Mouse (Mus musculus): ENCODE measurements around the gene Elk3. TPM values are rescaled to one million over a fixed set of nuclear protein-coding genes. Genes with fewer than 3 reads are reported as not detected.
A peak's percentile ranks its signal among the peaks of the same experiment; 100 is the strongest.

Gene Elk3
- polyA plus RNA-seq, 1 experiment from 2014 or later: 10.4 TPM

GRCm38 (mm10) chr10:93288336-93288735 lies 22.6 kb downstream of the Elk3 start:
- no peak overlapping the region for H3K4me2 ChIP-seq
- no peaks in the 10 kb centered on the region for H3K27me3 ChIP-seq
- ATAC-seq (ENCODE audit: low FRiP score): no peak
- H3K4me1 ChIP-seq (replicated peaks): peaks cover 4% of the 10 kb centered on the region; the same call in 1 of the 2 replicates
- no peak overlapping the region for H3K27ac ChIP-seq
- H3K9me3 ChIP-seq: no peaks in the 10 kb centered on the region
- H3K4me3 ChIP-seq: no peak overlapping the region
- WGBS: 65% methylated on average over 4 of the region's 4 CpGs
- no peak overlapping the region for H3K9ac ChIP-seq
- no peaks in the 10 kb centered on the region for H3K36me3 ChIP-seq

- peaks cover 11% of the 10 kb centered on the region for H3K4me1 ChIP-seq (replicated peaks)
- 92% methylated on average over 8 of the region's 8 CpGs for WGBS
- no peaks in the 10 kb centered on the region for H3K36me3 ChIP-seq
- H3K4me2 ChIP-seq: no peak overlapping the region
- no peak overlapping the region for H3K4me3 ChIP-seq
- no peak overlapping the region for H3K9ac ChIP-seq
- no peak for ATAC-seq (ENCODE audit: low FRiP score)
- no peaks in the 10 kb centered on the region for H3K27me3 ChIP-seq
- H3K27ac ChIP-seq: no peak overlapping the region
- H3K9me3 ChIP-seq: no peaks in the 10 kb centered on the region
Measured at GRCm38 (mm10) chr10:93287551-93288145, 23.3 kb downstream of the Elk3 start.

GRCm38 (mm10) chr10:93285489-93285888 lies 25.4 kb downstream of the Elk3 start:
- no peak overlapping the region for H3K9ac ChIP-seq

GRCm38 (mm10) chr10:93283258-93283657 lies 27.7 kb downstream of the Elk3 start:
- H3K27me3 ChIP-seq: no peaks in the 10 kb centered on the region
- no peak overlapping the region for H3K9ac ChIP-seq
- WGBS: 67% methylated on average over 4 of the region's 4 CpGs
- H3K4me1 ChIP-seq (replicated peaks): peaks cover 26% of the 10 kb centered on the region
- H3K4me3 ChIP-seq: no peak overlapping the region
- H3K4me2 ChIP-seq: no peak overlapping the region
- no peak overlapping the region for H3K27ac ChIP-seq
- ATAC-seq (ENCODE audit: low FRiP score): no peak
- H3K9me3 ChIP-seq: no peaks in the 10 kb centered on the region
- no peaks in the 10 kb centered on the region for H3K36me3 ChIP-seq

More at GRCm38 (mm10) chr10:93285489-93285888, 25.4 kb downstream of the Elk3 start:
- Histone ChIP-seq H3K4me1 (replicated peaks) (peaks cover 25% of the 10 kb centered on the region), H3K27me3 (no peaks in the 10 kb centered on the region), H3K9me3 (no peaks in the 10 kb centered on the region), H3K36me3 (no peaks in the 10 kb centered on the region), H3K4me3 (no peak overlapping the region), H3K4me2 (no peak overlapping the region), H3K27ac (no peak overlapping the region)
- 84% methylated on average over 5 of the region's 5 CpGs for whole genome bisulfite sequencing
- no peak for ATAC-seq (ENCODE audit: low FRiP score)

- no peak overlapping the region for H3K9ac ChIP-seq
- H3K27ac ChIP-seq: peak overlapping the region; percentile 71
- H3K9me3 ChIP-seq: no peaks in the 10 kb centered on the region
- no peaks in the 10 kb centered on the region for H3K27me3 ChIP-seq
- H3K4me3 ChIP-seq: no peak overlapping the region
- H3K36me3 ChIP-seq: no peaks in the 10 kb centered on the region
- H3K4me1 ChIP-seq (replicated peaks): peaks cover 26% of the 10 kb centered on the region
- WGBS: 29% methylated on average over 12 of the region's 12 CpGs
- H3K4me2 ChIP-seq: 0 out of 2 replicates have a peak overlapping the region, but pooled peaks have one; percentile 13
- ATAC-seq (ENCODE audit: low FRiP score): peak; percentile 34; the same call in 1 of the 2 replicates
Measured at GRCm38 (mm10) chr10:93282526-93282964, 28.4 kb downstream of the Elk3 start.

GRCm38 (mm10) chr10:93281092-93281491 lies 29.8 kb downstream of the Elk3 start:
- Histone ChIP-seq H3K4me2 (no peak overlapping the region), H3K27me3 (no peaks in the 10 kb centered on the region), H3K27ac (no peak overlapping the region), H3K4me1 (replicated peaks) (peaks cover 40% of the 10 kb centered on the region), H3K4me3 (no peak overlapping the region), H3K9ac (no peak overlapping the region), H3K36me3 (no peaks in the 10 kb centered on the region), H3K9me3 (no peaks in the 10 kb centered on the region)
- WGBS: 71% methylated on average over 7 of the region's 7 CpGs
- ATAC-seq (ENCODE audit: low FRiP score): no peak

GRCm38 (mm10) chr10:93280586-93280985 lies 30.3 kb downstream of the Elk3 start:
- H3K9me3 ChIP-seq: no peaks in the 10 kb centered on the region
- H3K27me3 ChIP-seq: no peaks in the 10 kb centered on the region
- no peak overlapping the region for H3K4me2 ChIP-seq
- H3K36me3 ChIP-seq: no peaks in the 10 kb centered on the region
- H3K9ac ChIP-seq: no peak overlapping the region
- peaks cover 44% of the 10 kb centered on the region for H3K4me1 ChIP-seq (replicated peaks)
- ATAC-seq (ENCODE audit: low FRiP score): no peak
- 75% methylated on average over 12 of the region's 12 CpGs for WGBS
- no peak overlapping the region for H3K4me3 ChIP-seq
- H3K27ac ChIP-seq: no peak overlapping the region

GRCm38 (mm10) chr10:93279062-93279461 lies 31.9 kb downstream of the Elk3 start:
- Histone ChIP-seq H3K9ac (no peak overlapping the region), H3K36me3 (no peaks in the 10 kb centered on the region), H3K27me3 (no peaks in the 10 kb centered on the region), H3K9me3 (no peaks in the 10 kb centered on the region), H3K4me2 (no peak overlapping the region), H3K4me1 (replicated peaks) (peaks cover 56% of the 10 kb centered on the region), H3K27ac (no peak overlapping the region), H3K4me3 (no peak overlapping the region)
- no peak for ATAC-seq (ENCODE audit: low FRiP score)
- 91% methylated on average over 9 of the region's 9 CpGs for WGBS

GRCm38 (mm10) chr10:93278361-93278760 lies 32.6 kb downstream of the Elk3 start:
- H3K4me2 ChIP-seq: no peak overlapping the region
- whole genome bisulfite sequencing: 89% methylated on average over 8 of the region's 8 CpGs
- H3K36me3 ChIP-seq: no peaks in the 10 kb centered on the region
- peaks cover 60% of the 10 kb centered on the region for H3K4me1 ChIP-seq (replicated peaks)
- H3K27ac ChIP-seq: no peak overlapping the region
- no peaks in the 10 kb centered on the region for H3K9me3 ChIP-seq
- no peak overlapping the region for H3K4me3 ChIP-seq
- no peak overlapping the region for H3K9ac ChIP-seq
- no peaks in the 10 kb centered on the region for H3K27me3 ChIP-seq
- no peak for ATAC-seq (ENCODE audit: low FRiP score)

GRCm38 (mm10) chr10:93276857-93277256 lies 34.1 kb downstream of the Elk3 start:
- 57% methylated on average over 9 of the region's 9 CpGs for WGBS
- peaks cover 53% of the 10 kb centered on the region for H3K4me1 ChIP-seq (replicated peaks)
- H3K27ac ChIP-seq: peak overlapping the region; percentile 90
- H3K4me2 ChIP-seq: peak overlapping the region; percentile 58
- no peaks in the 10 kb centered on the region for H3K27me3 ChIP-seq
- H3K9me3 ChIP-seq: no peaks in the 10 kb centered on the region
- H3K4me3 ChIP-seq: peak overlapping the region; percentile 43
- no peaks in the 10 kb centered on the region for H3K36me3 ChIP-seq
- ATAC-seq (ENCODE audit: low FRiP score): no peak
- peak overlapping the region; percentile 70 for H3K9ac ChIP-seq

- Histone ChIP-seq H3K4me2 (peak overlapping the region; percentile 58), H3K4me3 (peak overlapping the region; percentile 43), H3K27ac (peak overlapping the region; percentile 90), H3K27me3 (no peaks in the 10 kb centered on the region), H3K4me1 (replicated peaks) (peaks cover 53% of the 10 kb centered on the region), H3K9me3 (no peaks in the 10 kb centered on the region), H3K9ac (peak overlapping the region; percentile 70), H3K36me3 (no peaks in the 10 kb centered on the region)
- ATAC-seq (ENCODE audit: low FRiP score): peak; percentile 73
- 5% methylated on average over 16 of the region's 16 CpGs for WGBS
Measured at GRCm38 (mm10) chr10:93276349-93276763, 34.6 kb downstream of the Elk3 start.

- H3K36me3 ChIP-seq: no peaks in the 10 kb centered on the region
- 33% methylated on average over 25 of the region's 25 CpGs for WGBS
- peak overlapping the region; percentile 70 for H3K9ac ChIP-seq
- peaks cover 46% of the 10 kb centered on the region for H3K4me1 ChIP-seq (replicated peaks)
- peak overlapping the region; percentile 43 for H3K4me3 ChIP-seq
- peak overlapping the region; percentile 58 for H3K4me2 ChIP-seq
- H3K9me3 ChIP-seq: no peaks in the 10 kb centered on the region
- H3K27me3 ChIP-seq: no peaks in the 10 kb centered on the region
- peak; percentile 85 for ATAC-seq (ENCODE audit: low FRiP score)
- peak overlapping the region; percentile 90 for H3K27ac ChIP-seq
Measured at GRCm38 (mm10) chr10:93275212-93276136, 35.5 kb downstream of the Elk3 start.

All from hindbrain, embryonic 13.5 days (tissue).